Mouse (Mus musculus) large intestine, adult 2 months (tissue): ENCODE measurements around the gene Hist2h2aa1. TPM values are rescaled to one million over a fixed set of nuclear protein-coding genes. Genes with fewer than 3 reads are reported as not detected.

ENCODE experiments used
- DNase-seq: peaks from one replicate; pipeline ENCODE4 v3.0.0-alpha.2; 2012; ENCODE audit warnings: low read depth, low spot score
- WGBS: fragments of 180-500 bp; shearing (Covaris S2); methylation state at CpG from one replicate; pipeline ENCODE4 v1.1.7; 2018; 5-methylcytosine and 5-hydroxymethylcytosine counted together
- polyA plus RNA-seq: library from polyadenylated mRNA; depleted of rRNA; stranded (reverse); fragments of >200 nt; gene quantifications from 2 replicates; pipeline ENCODE4 v1.2.3, GENCODE M21; 2012

Gene Hist2h2aa1
- polyA plus RNA-seq, 1 experiment: 112 TPM

GRCm38 (mm10) chr3:96247356-96248140 is 2.3 kb downstream of the Hist2h2aa1 start:
- DNase-seq: no peak
- 17% methylated on average over 11 of the region's 11 CpGs for WGBS

DNA sequence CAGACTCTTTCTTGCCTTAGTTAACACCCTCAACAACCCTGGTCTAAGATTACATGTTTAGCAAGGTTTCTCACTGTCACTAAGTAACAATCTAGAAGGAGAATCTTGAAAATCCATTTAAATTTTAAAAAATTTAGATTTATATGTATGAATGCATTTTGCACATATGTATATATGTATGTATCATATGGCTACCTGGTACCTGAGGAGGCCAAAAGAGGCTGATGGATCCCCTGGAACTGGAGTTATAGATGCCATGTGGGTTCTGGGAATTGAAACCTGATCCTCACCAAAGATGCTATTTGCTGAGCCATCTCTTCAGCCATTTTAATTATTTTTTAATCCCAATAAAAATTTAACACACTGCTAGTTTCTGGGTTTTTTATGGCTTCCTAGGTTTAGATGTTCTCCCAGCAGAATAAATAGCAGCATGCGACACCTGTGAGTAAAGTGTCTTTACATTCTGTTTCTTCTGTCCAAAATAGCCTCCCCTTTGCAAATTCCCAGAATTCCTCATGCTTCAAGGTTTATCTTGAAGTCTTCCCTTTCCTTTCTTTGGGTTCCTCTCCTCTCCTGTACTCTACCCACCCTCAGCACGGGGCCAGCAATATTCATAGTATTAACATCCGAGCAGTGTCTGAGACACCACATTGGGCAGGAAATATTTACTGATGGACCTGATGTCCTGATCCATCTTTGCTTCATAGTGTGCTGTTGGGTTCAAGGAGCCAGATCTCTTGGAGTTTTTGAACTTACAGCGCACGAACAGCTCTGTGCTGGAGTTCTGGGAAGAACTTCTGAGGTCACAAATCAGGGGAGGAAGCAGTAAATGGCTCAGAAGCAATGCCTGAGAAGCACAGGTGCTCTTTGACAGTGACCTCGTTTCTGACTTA is 3.1 kb downstream of the Hist2h2aa1 start:
- DNase-seq: no peak
- 45% methylated on average over 6 of the region's 6 CpGs for WGBS

- no peak for DNase-seq
- WGBS: 67% methylated on average over 4 of the region's 4 CpGs
These were observed 3.7 kb downstream of the Hist2h2aa1 start for GRCm38 (mm10) chr3:96249034-96249345.

DNA sequence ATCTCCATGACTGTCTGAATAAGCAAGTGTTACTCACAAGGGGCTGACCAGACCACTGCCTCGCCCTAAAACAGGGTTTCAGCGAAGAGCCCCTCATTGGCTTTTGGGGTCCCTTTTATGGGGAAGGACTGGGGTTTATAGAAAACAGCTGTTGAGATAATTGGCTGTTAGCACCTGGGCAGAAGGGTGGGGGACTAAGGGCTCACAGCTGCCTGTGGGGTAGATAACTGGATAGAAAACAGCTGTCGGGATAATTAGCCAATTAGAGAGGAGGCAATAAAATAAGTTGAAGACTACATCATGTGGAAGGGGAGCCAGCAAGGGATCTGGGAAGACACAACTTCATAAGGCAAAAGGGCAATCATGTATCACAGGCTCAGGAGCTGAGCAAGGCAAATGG is 5.6 kb downstream of the Hist2h2aa1 start:
- WGBS: 53% methylated on average over 3 of the region's 3 CpGs
- no peak for DNase-seq

GRCm38 (mm10) chr3:96251787-96252186 is 6.5 kb downstream of the Hist2h2aa1 start:
- WGBS: 87% methylated on average over 3 of the region's 3 CpGs
- no peak for DNase-seq

GRCm38 (mm10) chr3:96254683-96255355 is 9.5 kb downstream of the Hist2h2aa1 start:
- 85% methylated on average over 10 of the region's 10 CpGs for WGBS
- DNase-seq: no peak

GRCm38 (mm10) chr3:96255926-96256593 is 10.8 kb downstream of the Hist2h2aa1 start:
- 27% methylated on average over 5 of the region's 5 CpGs for WGBS
- no peak for DNase-seq

GRCm38 (mm10) chr3:96257190-96257589 is 11.9 kb downstream of the Hist2h2aa1 start:
- WGBS: 69% methylated on average over 3 of the region's 3 CpGs

GRCm38 (mm10) chr3:96260220-96260619 is 14.9 kb downstream of the Hist2h2aa1 start:
- no peak for DNase-seq
- WGBS: 86% methylated on average over 5 of the region's 5 CpGs

More at GRCm38 (mm10) chr3:96257190-96257589, 11.9 kb downstream of the Hist2h2aa1 start:
- no peak for DNase-seq

DNA sequence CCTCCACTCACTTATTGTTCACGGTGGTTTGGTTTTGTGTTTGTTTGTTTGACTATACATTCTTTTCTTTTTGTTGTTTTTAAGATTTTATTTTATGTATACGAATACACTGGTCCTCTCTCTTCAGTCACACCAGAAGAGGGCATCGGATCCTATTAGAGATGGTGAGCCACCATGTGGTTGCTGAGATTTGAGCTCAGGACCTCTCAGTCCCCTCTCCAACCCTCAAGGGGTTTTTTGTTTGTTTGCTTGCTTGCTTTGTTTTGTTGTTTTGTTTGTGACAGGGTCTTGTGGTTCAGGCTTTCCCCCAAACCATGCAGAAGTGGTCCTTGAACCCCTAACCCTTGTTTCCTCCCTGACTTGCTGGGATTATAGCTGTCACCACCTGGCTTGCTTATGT is 16.3 kb downstream of the Hist2h2aa1 start:
- DNase-seq: no peak
- WGBS: 46% methylated on average over 3 of the region's 3 CpGs

- DNase-seq: peak; percentile 89
- WGBS: under 1% methylated on average over 19 of the region's 19 CpGs
These were observed 17.0 kb downstream of the Hist2h2aa1 start for GRCm38 (mm10) chr3:96262216-96262875.

- under 1% methylated on average over 40 of the region's 40 CpGs for WGBS
- peak; percentile 87 for DNase-seq
These were observed 17.8 kb downstream of the Hist2h2aa1 start, which contains the start of gene Hist2h4 for GRCm38 (mm10) chr3:96262979-96263550. Hist2h4 (minus strand) TSS chr3:96263311.

GRCm38 (mm10) chr3:96263558-96264403 is 18.5 kb downstream of the Hist2h2aa1 start:
- no peak for DNase-seq
- under 1% methylated on average over 27 of the region's 27 CpGs for whole genome bisulfite sequencing

GRCm38 (mm10) chr3:96264404-96264949 is 19.2 kb downstream of the Hist2h2aa1 start:
- WGBS: 66% methylated on average over 7 of the region's 7 CpGs

DNA sequence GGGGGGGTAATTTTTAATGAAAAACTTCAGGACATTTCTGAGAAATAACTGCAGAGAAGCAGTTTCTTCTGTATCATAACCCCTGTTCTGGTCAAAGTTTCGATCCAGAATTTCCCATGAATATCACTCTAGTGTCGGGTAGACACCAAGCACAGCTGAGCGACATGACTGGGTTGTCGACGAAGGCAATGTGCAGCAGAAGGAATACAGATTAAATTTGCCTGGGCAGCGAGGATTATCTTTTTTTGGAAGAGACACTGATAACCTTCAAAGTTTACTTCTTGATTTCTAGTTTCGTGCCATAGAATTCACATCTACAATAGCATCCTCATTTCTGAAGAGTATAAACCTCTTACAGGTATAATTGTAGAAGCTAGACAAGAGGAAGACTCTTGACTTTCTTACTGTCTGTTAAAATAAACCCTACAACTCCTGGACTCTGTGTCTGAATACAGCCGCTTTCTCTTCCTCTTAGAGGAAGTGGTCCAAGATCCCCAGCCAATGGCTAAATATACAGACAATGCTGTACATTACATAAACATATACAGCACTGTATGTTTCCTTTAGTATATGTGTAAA is 20.9 kb downstream of the Hist2h2aa1 start:
- 86% methylated on average over 8 of the region's 8 CpGs for WGBS
- no peak for DNase-seq

More at GRCm38 (mm10) chr3:96264404-96264949, 19.2 kb downstream of the Hist2h2aa1 start:
- no peak for DNase-seq

DNA sequence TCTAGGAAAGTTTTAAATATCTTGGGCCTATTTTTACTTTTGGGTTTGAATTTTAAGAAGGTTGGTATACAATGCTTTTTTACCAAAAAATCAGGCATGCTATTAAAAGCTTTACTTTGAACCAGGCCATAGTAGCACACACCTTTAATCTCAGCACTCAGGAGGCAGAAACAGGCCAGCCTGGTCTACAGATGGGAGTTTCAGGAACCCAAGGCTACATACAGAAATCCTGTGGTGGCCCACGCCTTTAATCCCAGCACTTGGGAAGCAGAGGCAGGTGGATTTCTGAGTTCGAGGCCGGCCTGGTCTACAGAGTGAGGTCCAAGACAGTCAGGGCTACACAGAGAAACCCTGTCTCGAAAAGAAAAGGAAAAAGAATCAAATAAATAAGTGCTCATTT is 22.2 kb downstream of the Hist2h2aa1 start:
- 72% methylated on average over 4 of the region's 4 CpGs for WGBS
- DNase-seq: no peak
